Mouse (Mus musculus) megakaryocyte, embryonic 14.5 days (primary cell): ENCODE results near the gene Fam53a.

ENCODE experiments used
- FLI1 ChIP-seq: IDR thresholded peaks from 2 replicates; pipeline ENCODE4 v1.6.1; 2012; ENCODE audit warnings: low read length, inconsistent platforms, mixed read lengths
- GATA1 ChIP-seq: IDR thresholded peaks from 3 replicates; pipeline ENCODE4 v1.6.1; 2012; ENCODE audit warnings: mixed read lengths, low read length, inconsistent platforms, borderline replicate concordance

DNA sequence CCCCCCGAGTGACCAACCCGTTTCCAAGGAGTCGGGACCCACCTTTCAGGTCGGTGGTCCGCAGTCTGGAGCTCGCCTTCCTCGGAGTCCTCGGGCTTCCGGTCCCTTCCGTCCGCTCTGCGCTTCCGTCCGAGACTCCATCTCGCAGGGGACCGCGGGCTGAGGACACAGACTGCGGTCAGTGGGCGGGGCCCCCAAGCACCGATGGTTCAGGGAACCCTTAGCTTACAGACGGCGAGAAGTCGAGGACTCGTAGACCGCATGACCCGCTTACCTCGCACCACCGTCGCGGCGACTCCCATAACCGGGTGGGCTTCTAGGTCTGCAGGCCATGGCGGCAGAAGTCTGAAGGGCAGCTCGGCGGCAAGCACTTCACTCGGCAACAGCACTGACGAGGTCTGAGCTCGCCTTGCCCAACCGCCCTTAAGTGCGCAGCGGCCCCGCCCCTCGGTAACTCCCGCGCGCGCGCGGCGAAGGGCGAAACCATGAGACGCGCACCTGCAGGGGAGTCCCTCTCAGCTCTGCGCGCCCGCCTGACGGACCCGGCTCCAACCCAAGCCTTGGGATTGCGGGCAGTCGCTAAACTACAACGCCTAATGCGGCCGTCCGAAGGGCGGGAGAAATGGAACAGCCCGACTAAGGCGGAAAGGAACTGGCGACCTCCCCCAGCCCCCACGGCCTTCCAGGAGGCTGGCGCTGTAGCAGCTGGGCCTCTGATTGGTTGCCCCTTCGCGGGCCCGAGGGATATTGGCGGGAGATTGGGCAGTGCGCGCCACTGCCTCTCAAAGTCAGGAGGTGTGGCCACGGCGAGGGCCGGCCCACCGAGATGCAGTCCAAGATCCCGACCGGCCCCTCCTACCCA is 22.7 kb upstream of the Fam53a start, which contains the start of gene Slbp:
- TF ChIP-seq GATA1 (no peak), FLI1 (no peak; the same call in 1 of the 2 replicates)
